Mouse (Mus musculus) heart, adult 2 months (tissue): ENCODE measurements around the gene Apbb1ip. TPM values are rescaled to one million over a fixed set of nuclear protein-coding genes. Genes with fewer than 3 reads are reported as not detected.

Experiments used
- DNase-seq, 2 experiments: peaks; one replicate each; pipeline ENCODE4 v3.0.0; 2021
- H3K27ac ChIP-seq: fragments of 200-600 bp; 2 replicates; pipeline ENCODE4 v1.8.1; 2022
- H3K27me3 ChIP-seq: fragments of 200-500 bp; 2 replicates; pipeline ENCODE4 v1.6.1; 2012; ENCODE audit warnings: mild to moderate bottlenecking, low read length, inconsistent platforms, mixed read lengths; ENCODE audit not compliant: control insufficient read depth, insufficient read depth
- H3K36me3 ChIP-seq: fragments of 200-500 bp; 2 replicates; pipeline ENCODE4 v1.6.1; 2012; ENCODE audit warnings: low read length, inconsistent platforms; ENCODE audit not compliant: control insufficient read depth, insufficient read depth
- H3K4me1 ChIP-seq: fragments of 200-500 bp; 2 replicates; pipeline ENCODE4 v1.6.1; 2011; ENCODE audit warnings: low read length; ENCODE audit not compliant: control insufficient read depth, insufficient read depth
- H3K4me3 ChIP-seq: fragments of 200-600 bp; 2 replicates; pipeline ENCODE4 v1.8.1; 2022
- H3K79me2 ChIP-seq: fragments of 200-500 bp; replicated peaks from 2 replicates; pipeline ENCODE4 v1.6.1; 2012; ENCODE audit warnings: mild to moderate bottlenecking, inconsistent platforms, low read length, moderate library complexity, mixed read lengths; ENCODE audit not compliant: control insufficient read depth, insufficient read depth
- H3K9ac ChIP-seq: fragments of 200-500 bp; 2 replicates; pipeline ENCODE4 v1.6.1; 2012; ENCODE audit warnings: low read depth, mild to moderate bottlenecking, control low read depth, inconsistent platforms, low read length, mixed read lengths
- CTCF ChIP-seq: fragments of 200-600 bp; IDR thresholded peaks from 2 replicates; pipeline ENCODE4 v1.8.1; 2022; ENCODE audit warnings: antibody characterized with exemption, mild to moderate bottlenecking, moderate library complexity
- EP300 ChIP-seq: fragments of 200-500 bp; IDR thresholded peaks from 2 replicates; pipeline ENCODE4 v1.6.1; 2011; ENCODE audit warnings: low read depth, low read length, control low read depth; ENCODE audit not compliant: insufficient read depth
- POLR2A ChIP-seq: fragments of 200-500 bp; IDR thresholded peaks from 2 replicates; pipeline ENCODE4 v1.6.1; 2011; ENCODE audit warnings: mild to moderate bottlenecking, low read depth, low read length, control low read depth; ENCODE audit not compliant: insufficient read depth
- WGBS: fragments of 180-500 bp; shearing (Covaris S2); methylation state at CpG from one replicate; pipeline ENCODE4 v1.1.7; 2018; 5-methylcytosine and 5-hydroxymethylcytosine counted together
- intact Hi-C: fragments of 180-260 bp; cut with DNase I; formaldehyde crosslinking; loops from one replicate; pipeline ENCODE4 v1.15.1; 2025
- polyA plus RNA-seq: library from polyadenylated mRNA; depleted of rRNA; stranded (reverse); fragments of >200 nt; gene quantifications from 2 replicates; pipeline ENCODE4 v1.2.3, GENCODE M21; 2012
- total RNA-seq, 2 experiments: library from RNA; stranded (reverse); gene quantifications; 2 replicates each; pipeline ENCODE4 v1.2.3; 2021

The Apbb1ip gene
- total and polyA plus RNA-seq, 3 experiments, result 2.4 to 4.0 (median 3.0) TPM

DNA sequence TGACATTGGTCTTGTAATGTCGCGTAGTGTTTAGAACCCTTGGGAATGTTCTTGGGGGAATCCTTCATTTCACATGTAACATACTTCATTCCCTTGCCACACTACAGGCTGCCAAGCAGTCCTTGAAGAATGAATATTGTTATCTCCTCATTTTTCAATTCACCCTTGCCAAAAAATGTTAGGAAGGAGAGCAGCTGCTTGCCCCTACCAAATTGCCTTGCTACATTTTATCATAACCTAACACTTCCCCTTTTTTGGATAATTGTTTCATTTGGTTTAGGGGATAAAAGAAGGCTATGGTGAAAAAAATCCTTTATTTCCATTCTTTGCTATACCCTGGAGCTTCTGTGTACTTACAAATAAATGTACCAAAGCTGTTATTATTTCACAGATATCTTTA is 41.8 kb downstream of the Apbb1ip start:
- intact Hi-C loops, result loop anchor here (5.0 kb wide), 1 partner anchor 53 kb away; no protein-coding TSS in a partner anchor

DNA sequence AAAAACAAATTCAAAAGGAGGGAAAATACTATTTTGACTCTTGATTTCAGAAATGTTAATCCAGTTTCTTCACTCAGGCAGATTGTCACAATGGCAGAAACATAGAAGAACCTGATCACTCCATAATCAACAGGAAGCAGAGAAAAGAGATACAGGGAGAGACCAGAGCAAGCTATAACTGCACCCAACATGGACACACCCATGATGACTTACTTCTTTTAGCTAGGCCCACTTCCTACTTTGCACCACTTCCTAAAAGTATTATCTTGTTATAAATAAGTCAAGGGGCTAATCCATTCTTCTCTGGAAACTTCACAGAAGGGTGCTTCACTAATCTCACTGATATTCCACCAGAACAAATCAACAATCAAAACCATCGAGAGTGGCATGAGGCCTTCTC is 42.3 kb downstream of the Apbb1ip start:
- Histone ChIP-seq H3K36me3 (no peaks in the 10 kb centered on the region), H3K79me2 (no peaks in the 10 kb centered on the region), H3K27me3 (no peaks in the 10 kb centered on the region), H3K27ac (no peak overlapping the region), H3K4me3 (no peak overlapping the region), H3K9ac (no peak overlapping the region), H3K4me1 (no peaks in the 10 kb centered on the region; the same call in 1 of the 2 replicates)
- no peak for DNase-seq
- no peak for TF ChIP-seq POLR2A
- TF ChIP-seq EP300, result no peak
- TF ChIP-seq CTCF, result no peak
- 38% methylated on average over 1 of the region's 1 CpGs for WGBS
- intact Hi-C loops, result loop anchor here (5.0 kb wide), 1 partner anchor 54 kb away; no protein-coding TSS in a partner anchor

More for the DNA sequence above, 41.8 kb downstream of the Apbb1ip start:
- H3K4me1 ChIP-seq, result no peaks in the 10 kb centered on the region; the same call in 1 of the 2 replicates
- 89% methylated on average over 2 of the region's 2 CpGs for WGBS
- no peaks in the 10 kb centered on the region for H3K27me3 ChIP-seq
- no peak for DNase-seq
- no peaks in the 10 kb centered on the region for H3K79me2 ChIP-seq
- no peak overlapping the region for H3K4me3 ChIP-seq
- H3K27ac ChIP-seq, result no peak overlapping the region
- H3K36me3 ChIP-seq, result no peaks in the 10 kb centered on the region
- TF ChIP-seq EP300 (no peak), CTCF (no peak), POLR2A (no peak)
- H3K9ac ChIP-seq, result no peak overlapping the region

DNA sequence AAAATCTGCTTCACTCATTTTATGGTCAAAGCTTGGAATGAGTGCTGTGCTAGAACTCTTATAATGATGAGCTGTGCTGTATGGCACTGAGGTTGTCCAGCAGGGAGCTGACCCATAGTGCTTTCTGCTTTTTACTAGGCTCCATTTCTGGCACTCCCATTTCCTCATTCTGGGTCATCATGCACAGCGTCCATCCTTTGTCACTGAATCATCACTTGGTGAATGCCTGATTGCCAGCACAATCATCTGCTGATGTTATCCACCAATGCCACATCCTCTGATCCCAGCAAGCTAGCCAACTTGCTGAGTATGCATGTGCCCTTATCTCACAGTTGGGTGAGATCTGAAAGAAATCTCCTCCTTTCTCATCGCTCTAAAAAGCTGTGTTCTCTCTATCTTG is 48.4 kb downstream of the Apbb1ip start:
- no peak overlapping the region for H3K4me3 ChIP-seq
- H3K9ac ChIP-seq, result no peak overlapping the region
- TF ChIP-seq EP300 (no peak), POLR2A (no peak), CTCF (no peak)
- H3K27ac ChIP-seq, result no peak overlapping the region
- intact Hi-C loops, result no loop called here
- no peaks in the 10 kb centered on the region for H3K4me1 ChIP-seq
- H3K36me3 ChIP-seq, result no peaks in the 10 kb centered on the region
- 41% methylated on average over 2 of the region's 2 CpGs for WGBS
- no peak for DNase-seq
- no peaks in the 10 kb centered on the region for H3K79me2 ChIP-seq
- H3K27me3 ChIP-seq, result no peaks in the 10 kb centered on the region; the same call in 1 of the 2 replicates

DNA sequence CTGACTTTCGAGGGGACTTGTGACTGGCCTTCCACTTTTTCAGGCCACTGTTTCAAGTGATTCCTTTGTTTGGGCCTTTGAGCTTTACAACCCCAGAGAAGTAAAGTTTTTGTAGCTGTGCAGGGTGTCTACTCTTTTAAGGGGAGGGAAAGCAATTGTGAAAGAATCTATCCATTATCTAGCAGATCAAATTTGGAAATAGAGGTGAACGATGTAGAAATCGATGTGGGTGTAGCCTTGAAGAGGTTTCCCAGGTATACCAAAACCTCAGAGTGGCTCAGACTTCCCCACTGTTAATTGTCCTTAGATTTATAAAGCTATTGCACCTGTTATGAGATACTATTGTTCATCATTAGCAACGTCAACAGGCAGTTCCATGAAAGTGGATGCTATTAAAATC is 71.6 kb downstream of the Apbb1ip start:
- intact Hi-C loops, result no loop called here
- no peaks in the 10 kb centered on the region for H3K79me2 ChIP-seq
- WGBS, result 87% methylated on average over 4 of the region's 4 CpGs
- no peak overlapping the region for H3K4me3 ChIP-seq
- DNase-seq, result no peak
- H3K36me3 ChIP-seq, result no peaks in the 10 kb centered on the region
- H3K9ac ChIP-seq, result no peak overlapping the region
- no peak overlapping the region for H3K27ac ChIP-seq
- TF ChIP-seq POLR2A, result no peak
- no peak for TF ChIP-seq CTCF
- TF ChIP-seq EP300, result no peak
- no peaks in the 10 kb centered on the region for H3K27me3 ChIP-seq
- H3K4me1 ChIP-seq, result no peaks in the 10 kb centered on the region

DNA sequence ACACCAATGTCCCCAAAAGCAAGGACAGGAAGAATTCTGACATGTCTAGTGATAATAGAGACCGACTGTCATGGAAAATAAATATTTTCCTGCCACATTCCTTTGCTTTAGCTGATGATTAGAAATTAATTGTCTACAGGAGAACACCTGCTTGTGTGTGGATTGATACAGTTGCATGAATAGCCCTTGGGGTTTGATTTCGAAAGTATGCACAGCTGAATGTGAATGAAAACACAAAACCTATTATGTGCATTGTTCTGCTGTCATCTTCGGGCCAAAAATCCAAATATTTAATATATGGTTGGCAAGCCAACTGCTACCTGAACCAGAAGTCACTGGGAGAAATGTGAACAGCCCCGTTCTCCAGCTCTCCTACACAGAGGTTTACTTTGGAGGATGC is 78.0 kb downstream of the Apbb1ip start:
- Histone ChIP-seq H3K27me3 (no peaks in the 10 kb centered on the region), H3K79me2 (no peaks in the 10 kb centered on the region), H3K4me1 (no peaks in the 10 kb centered on the region), H3K9ac (no peak overlapping the region), H3K27ac (no peak overlapping the region), H3K36me3 (no peaks in the 10 kb centered on the region), H3K4me3 (no peak overlapping the region)
- TF ChIP-seq CTCF (no peak), EP300 (no peak), POLR2A (no peak)
- intact Hi-C loops, result no loop called here
- 58% methylated on average over 4 of the region's 4 CpGs for WGBS
- DNase-seq, result no peak

DNA sequence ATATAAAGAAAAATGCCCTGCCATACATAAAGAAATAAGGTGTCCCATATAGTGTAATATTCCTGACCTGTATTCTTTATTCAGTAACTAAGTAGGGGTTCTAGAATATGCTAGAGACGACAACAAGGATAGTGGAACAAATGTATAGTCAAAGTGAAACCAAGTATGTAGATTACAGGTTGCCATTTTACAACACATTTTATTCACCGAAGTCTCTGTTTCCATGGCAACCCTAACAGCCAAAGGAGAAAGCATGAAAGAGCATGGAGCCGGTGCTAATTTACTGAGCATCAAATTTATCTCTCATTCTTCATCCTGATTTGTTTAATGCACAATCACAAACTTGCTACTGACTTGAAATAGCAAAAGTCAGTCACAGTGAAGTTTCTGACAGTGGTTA is 83.6 kb downstream of the Apbb1ip start:
- WGBS, result 75% methylated on average over 3 of the region's 3 CpGs
- H3K27me3 ChIP-seq, result no peaks in the 10 kb centered on the region
- intact Hi-C loops, result no loop called here
- no peaks in the 10 kb centered on the region for H3K4me1 ChIP-seq
- no peaks in the 10 kb centered on the region for H3K36me3 ChIP-seq
- no peak overlapping the region for H3K9ac ChIP-seq
- no peaks in the 10 kb centered on the region for H3K79me2 ChIP-seq
- TF ChIP-seq CTCF, result no peak
- no peak for TF ChIP-seq EP300
- no peak for TF ChIP-seq POLR2A
- H3K27ac ChIP-seq, result no peak overlapping the region
- H3K4me3 ChIP-seq, result no peak overlapping the region
- no peak for DNase-seq
